Mouse (Mus musculus) limb, embryonic 15.5 days (tissue): ENCODE measurements around the gene Gm20795. TPM values are rescaled to one million over a fixed set of nuclear protein-coding genes. Genes with fewer than 3 reads are reported as not detected.
"Not testable (repeated sequence)": the region's sequence is repeated elsewhere in the genome, so short reads cannot be mapped to it uniquely, and the experiment has no call there.

Experiments
- ATAC-seq: fragments of 200-750 bp; cut with Nextera tagmentation; 2 replicates; pipeline ENCODE4 v1.8.0; 2017; ENCODE audit warnings: low read depth, moderate TSS enrichment; ENCODE audit not compliant: insufficient number of reproducible peaks, low FRiP score, low TSS enrichment
- H3K27ac ChIP-seq: fragments of 300-500 bp; sonication (generic); 2 replicates; pipeline ENCODE4 v1.5.1; 2015; ENCODE audit warnings: moderate library complexity, mild to moderate bottlenecking, inconsistent platforms
- H3K27me3 ChIP-seq: fragments of 300-500 bp; sonication (generic); 2 replicates; pipeline ENCODE4 v1.6.1; 2015; ENCODE audit warnings: inconsistent platforms
- H3K36me3 ChIP-seq: fragments of 300-500 bp; sonication (generic); 2 replicates; pipeline ENCODE4 v1.6.1; 2015; ENCODE audit warnings: inconsistent platforms
- H3K4me1 ChIP-seq: fragments of 300-500 bp; sonication (generic); 2 replicates; pipeline ENCODE4 v1.6.1; 2015; ENCODE audit warnings: inconsistent platforms
- H3K4me2 ChIP-seq: fragments of 300-500 bp; sonication (generic); 2 replicates; pipeline ENCODE4 v1.6.1; 2015; ENCODE audit warnings: mild to moderate bottlenecking, inconsistent platforms
- H3K4me3 ChIP-seq: fragments of 300-500 bp; sonication (generic); 2 replicates; pipeline ENCODE4 v1.5.1; 2015; ENCODE audit warnings: mild to moderate bottlenecking, inconsistent platforms
- H3K9ac ChIP-seq: fragments of 300-500 bp; sonication (generic); 2 replicates; pipeline ENCODE4 v1.6.1; 2015; ENCODE audit warnings: inconsistent platforms
- H3K9me3 ChIP-seq: fragments of 300-500 bp; sonication (generic); 2 replicates; pipeline ENCODE4 v1.6.1; 2016; ENCODE audit warnings: inconsistent platforms
- WGBS: fragments of 180-500 bp; shearing (Covaris S2); methylation state at CpG from one replicate; pipeline ENCODE4 v1.1.7; 2015; 5-methylcytosine and 5-hydroxymethylcytosine counted together
- polyA plus RNA-seq: library from polyadenylated mRNA; unstranded; fragments of >200 nt; fragmentation: Nextera tagmentation; extraction: Ambion mirVana; gene quantifications from 2 replicates; pipeline ENCODE4 v1.2.1, GENCODE M21; 2015

Gene Gm20795
- not detected in 2 replicates for polyA plus RNA-seq

DNA sequence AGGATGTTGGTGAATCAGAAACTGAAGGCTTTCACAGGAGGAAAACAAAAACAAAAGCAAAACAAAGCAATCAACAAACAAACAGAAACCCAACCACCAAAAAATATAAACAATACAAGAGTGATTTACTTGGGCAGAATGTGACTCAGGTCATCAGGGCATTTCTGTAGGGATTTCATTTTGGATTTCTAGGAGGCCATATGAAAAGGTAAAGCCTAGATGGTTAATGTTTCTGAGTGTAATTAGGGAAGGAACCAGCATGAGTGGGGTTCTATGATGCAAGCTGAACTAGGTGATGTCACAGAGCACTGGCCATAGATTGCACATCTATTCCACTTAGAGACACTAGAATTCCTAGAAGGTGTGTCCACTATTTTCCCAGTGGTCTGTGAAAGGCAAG, at the start of gene Gm20795:
Gm20795 (plus strand) TSS at position 301 of the 400 bp plus-strand sequence.
- H3K27ac ChIP-seq, H3K27me3 ChIP-seq, H3K9ac ChIP-seq, H3K4me1 ChIP-seq, H3K4me3 ChIP-seq, H3K4me2 ChIP-seq, ATAC-seq, H3K36me3 ChIP-seq, H3K9me3 ChIP-seq: not testable (repeated sequence)

DNA sequence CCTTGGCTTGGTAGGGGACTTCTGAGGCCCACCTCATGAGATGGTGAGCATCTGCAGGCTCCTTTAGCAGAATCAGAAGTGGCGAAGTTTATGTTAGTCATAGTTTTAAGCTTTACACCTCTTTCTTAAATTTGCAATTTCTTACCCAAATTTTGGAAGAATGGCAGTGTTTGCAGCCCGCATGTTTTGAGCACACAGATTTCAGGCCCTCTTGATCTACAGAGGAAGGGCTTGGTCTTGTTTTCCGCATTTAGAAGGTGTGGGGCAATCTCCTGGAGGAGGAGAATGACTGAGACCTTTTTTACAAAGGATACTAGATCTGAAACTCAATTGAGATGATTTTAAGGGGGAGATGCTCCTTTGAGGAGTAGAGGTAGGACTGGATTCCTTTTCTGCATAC, 29.0 kb upstream of the Gm20795 start, which contains the start of gene Gm21797:
Gm21797 (minus strand) TSS at position 101 of the 400 bp plus-strand sequence.
- not testable (repeated sequence) for H3K4me3 ChIP-seq, H3K9ac ChIP-seq, ATAC-seq, H3K27ac ChIP-seq, H3K4me1 ChIP-seq, H3K27me3 ChIP-seq, H3K9me3 ChIP-seq, H3K4me2 ChIP-seq, H3K36me3 ChIP-seq
- no CpG with 5 or more reads among the region's 3 CpGs for WGBS

Other genes with a start within 250 kb of the Gm20795 start
- gene Gm21852, start 152.9 kb upstream of the Gm20795 start, polyA plus RNA-seq = not detected in 2 replicates
- gene Gm21797, start 29.1 kb upstream of the Gm20795 start, polyA plus RNA-seq = not detected in 2 replicates